Mouse (Mus musculus) left cerebral cortex, adult 9 months (tissue): Measurements from ENCODE around the gene Smap2.

ENCODE experiments used
- DNase-seq, 2 experiments: peaks; one replicate each; pipeline ENCODE4 v3.0.0; 2022; ENCODE audit warnings: low spot score in 2 of 2

Smap2 gene

GRCm38 (mm10) chr4:120974711-120975427, 42.2 kb downstream of the Smap2 start:
- peak in 1 of 2 experiments; percentile 63 for DNase-seq

DNA sequence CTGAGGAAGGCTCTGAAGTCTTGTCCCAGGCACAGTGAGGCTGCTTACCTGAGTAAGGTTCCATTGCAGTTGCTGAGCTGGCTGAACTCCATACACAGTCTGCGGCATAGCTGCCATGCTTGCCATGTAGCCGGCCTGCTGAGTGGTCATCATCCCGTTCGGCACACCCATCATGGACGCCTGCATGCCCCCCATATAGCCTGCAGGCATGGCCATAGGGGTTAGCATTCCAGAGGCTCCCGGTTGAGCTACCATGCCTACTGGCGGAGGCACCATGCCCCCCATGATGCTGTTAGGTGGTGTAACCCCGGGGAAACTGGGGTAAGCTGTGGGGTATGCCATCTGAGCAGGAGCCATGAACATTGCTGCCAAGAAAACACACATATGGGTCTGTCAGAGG, 45.2 kb downstream of the Smap2 start:
- no peak for DNase-seq

GRCm38 (mm10) chr4:120969382-120970146, 47.5 kb downstream of the Smap2 start:
- DNase-seq: peak in 1 of 2 experiments; percentile 44

DNA sequence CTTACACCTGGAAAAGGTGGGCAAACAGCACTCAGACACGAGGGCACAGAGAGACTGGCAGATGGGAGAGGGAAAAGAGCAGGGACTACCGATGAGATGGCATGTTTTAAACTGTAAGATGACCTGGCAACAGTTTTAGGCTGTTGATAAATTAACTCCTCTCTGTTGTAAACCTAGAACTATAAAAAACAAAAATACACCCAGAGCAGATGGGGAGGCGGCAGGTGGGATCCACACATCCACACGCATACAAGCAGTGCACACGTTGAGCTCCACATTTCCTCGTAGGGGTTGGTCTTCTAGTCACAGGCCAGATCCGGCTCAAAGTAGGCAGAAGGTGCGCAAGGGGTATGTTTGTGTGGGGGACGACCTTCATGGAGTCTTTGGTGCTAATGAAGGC, 48.6 kb downstream of the Smap2 start:
- DNase-seq: no peak

DNA sequence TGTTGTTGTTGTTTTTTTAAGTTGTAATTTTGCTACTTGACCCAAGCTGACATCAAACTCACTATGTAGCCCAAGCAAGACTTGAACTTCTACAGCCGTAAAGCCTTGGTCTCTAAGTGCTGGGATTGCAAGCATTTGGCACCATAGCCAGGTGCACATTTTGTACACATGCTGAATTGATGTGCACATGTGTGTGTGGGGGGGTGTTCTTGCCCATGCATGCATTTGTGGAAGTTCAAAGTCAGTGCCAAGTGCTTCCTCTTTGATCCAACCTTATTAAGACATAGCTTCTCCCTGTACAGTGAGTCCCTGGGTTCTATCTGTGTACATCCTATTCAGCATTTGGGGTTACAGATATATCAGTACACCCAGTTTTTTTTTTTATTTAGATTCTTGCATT, 61.5 kb downstream of the Smap2 start:
- DNase-seq: no peak

GRCm38 (mm10) chr4:120953667-120954066, 63.4 kb downstream of the Smap2 start:
- DNase-seq: no peak

DNA sequence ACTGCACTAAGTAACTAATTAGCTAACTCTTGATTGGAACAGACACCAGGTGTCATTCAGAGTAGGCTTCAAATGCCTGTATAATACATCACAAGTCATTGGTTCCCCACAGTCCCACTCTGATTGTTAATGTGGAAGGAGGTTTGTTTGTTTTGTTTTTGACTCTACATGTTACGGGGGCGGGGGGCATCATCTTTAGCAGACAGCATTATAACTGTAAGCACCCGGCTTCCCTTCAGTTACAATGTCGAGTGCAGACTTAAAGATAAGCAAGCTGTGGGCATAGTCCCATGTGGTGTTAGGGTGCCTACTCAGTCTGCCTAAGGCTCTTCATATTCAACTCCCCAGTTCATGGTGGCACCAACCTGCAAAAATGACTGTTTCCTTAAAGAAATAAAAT, 64.0 kb downstream of the Smap2 start:
- no peak for DNase-seq

DNA sequence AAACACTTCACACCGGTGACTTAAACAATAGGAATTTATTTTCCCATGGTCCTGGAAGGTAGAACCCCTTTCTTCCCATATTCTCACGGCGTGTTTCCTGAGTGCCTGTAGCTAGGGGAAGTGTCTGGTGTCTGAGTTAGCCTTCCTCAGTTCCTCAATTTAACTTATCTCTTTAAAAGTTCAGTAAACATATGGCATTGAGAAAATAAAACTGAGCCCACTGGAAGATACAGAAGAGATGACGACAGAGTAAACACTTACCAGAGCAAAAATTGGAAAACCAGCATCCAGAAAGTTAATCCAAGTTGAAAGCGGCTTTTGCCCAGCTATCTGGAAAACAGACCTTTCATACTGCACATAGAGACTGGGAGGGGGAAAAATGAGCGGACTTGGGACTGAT, 64.9 kb downstream of the Smap2 start:
- no peak for DNase-seq

- DNase-seq: peak in 1 of 2 experiments; percentile 72
Observed at GRCm38 (mm10) chr4:120951428-120951973, 65.5 kb downstream of the Smap2 start, which contains the start of gene Zfp69. Zfp69 (minus strand) TSS chr4:120951699.

DNA sequence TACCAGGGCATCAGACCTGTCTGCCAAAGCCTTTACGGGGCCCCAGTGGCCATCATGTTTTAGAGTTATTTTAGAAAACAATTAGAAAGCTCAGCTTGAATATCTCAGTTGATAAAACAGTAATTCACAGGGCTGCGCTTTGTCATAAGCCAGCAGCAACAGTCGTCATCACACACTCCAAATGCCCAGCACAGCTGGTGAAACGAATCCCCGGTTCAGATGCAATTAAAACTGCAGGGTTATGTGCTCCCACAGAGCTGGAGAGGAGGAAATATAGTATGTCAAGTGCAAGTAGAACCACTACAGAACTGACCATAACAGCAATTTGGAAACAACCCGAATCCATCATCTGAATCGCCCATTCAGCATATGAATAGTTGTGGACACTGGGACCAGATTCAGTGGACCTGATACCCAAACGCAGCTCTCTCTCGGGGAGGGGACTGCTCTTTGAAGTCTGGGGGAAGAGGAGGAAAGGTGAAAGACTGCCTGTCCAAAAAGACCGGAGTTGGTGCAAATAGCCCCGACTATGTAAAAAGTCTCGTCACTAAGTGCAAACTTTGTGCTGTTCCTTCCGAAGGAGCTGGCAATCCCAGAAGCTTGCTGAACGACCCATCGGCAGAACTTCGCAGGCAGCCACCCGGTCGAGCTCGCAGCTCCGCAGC, 66.2 kb downstream of the Smap2 start:
- DNase-seq: no peak

DNA sequence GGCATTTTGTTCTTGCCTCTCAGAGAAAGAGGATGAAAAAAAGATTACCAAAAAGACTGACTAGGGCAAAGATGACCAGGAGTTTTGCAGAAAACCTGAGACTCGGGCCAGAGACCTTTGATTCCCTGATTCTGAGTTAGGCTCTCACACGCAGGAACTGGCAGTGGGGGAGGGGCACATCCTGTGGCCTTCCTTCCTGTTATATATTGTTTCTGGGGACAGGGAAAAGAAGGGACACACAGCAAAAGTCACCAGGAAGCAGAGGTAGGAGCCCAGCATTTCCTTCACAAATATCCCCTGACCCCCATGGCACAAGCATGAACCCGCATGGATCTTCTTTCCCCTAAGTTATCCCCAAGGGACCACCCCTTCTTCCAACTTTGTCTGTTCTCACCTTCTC, 68.1 kb downstream of the Smap2 start:
- DNase-seq: no peak

GRCm38 (mm10) chr4:120935006-120935405, 82.0 kb downstream of the Smap2 start:
- DNase-seq: no peak

DNA sequence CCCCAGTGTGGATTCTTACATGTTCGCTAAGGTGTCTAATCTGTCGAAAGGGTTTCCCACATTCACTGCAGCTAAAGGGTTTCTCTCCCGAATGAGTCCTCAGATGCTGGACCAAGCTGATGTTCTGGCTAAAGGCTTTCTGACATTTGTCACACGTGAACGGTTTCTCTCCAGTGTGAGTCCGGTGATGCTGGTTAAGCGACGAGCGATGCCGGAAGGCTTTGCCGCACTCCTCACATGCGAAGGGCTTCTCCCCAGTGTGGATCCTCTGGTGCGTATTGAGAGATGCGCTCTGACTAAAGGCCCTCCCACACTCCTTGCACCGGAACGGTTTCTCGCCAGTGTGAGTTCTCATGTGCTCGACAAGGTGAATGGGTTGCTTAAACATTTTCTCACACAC, 86.3 kb downstream of the Smap2 start:
- no peak for DNase-seq

GRCm38 (mm10) chr4:120928686-120929085, 88.4 kb downstream of the Smap2 start:
- no peak for DNase-seq

DNA sequence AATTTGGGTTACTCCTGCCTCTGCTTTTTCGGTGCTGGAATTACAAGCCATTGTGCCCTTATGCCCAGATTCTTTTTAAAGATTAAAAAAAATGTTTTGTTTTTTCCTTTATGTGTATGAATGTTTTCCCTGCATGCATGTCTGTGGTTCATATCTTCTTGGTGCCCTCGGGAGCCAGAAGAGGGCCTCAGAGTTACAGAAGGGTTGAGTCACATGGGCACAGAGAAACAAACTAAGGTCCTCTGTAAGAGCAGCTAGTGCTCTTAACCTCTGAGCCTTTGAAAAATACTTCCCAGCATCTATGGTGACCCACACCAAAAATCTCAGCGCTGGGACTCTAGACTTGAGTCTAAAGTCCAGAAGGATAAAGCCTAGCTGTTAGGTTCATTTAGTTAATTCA, 91.7 kb downstream of the Smap2 start:
- DNase-seq: peak in 1 of 2 experiments; percentile 34

- DNase-seq: peak; percentile 75 to 87
Observed at GRCm38 (mm10) chr4:120924554-120925299, 92.3 kb downstream of the Smap2 start, which contains the start of gene Exo5. Exo5 (minus strand) TSS chr4:120925017.

DNA sequence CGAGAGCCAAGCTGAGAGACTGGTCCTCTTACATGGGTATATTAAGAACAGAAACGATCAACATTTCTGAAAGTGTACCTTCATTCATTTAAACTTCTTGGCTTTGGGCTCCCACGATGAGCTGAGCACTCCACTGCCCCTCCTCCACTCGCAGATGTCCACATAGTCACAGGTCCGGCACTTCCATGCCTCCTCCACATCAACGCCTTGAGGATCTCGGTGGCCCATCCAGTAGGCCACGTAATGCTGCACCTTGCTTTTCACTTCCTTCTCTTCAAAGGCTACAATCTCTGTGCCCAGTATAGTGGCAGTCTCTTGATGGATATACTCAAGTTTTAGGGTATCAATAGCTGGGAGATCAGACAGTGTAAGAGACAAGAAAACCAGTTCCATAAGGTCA, 95.6 kb downstream of the Smap2 start:
- DNase-seq: no peak
